Mouse (Mus musculus) erythroblast, embryonic 14.5 days (primary cell): ENCODE results near the gene Calr4. TPM values are rescaled to one million over a fixed set of nuclear protein-coding genes. Genes with fewer than 3 reads are reported as not detected.

Experiments used
- H3K27me3 ChIP-seq: 2 replicates; pipeline ENCODE4 v1.6.1; 2012; ENCODE audit warnings: inconsistent platforms; ENCODE audit not compliant: control insufficient read depth
- H3K36me3 ChIP-seq: 2 replicates; pipeline ENCODE4 v1.6.1; 2012; ENCODE audit warnings: mild to moderate bottlenecking, inconsistent platforms; ENCODE audit not compliant: control insufficient read depth
- H3K4me1 ChIP-seq: 2 replicates; pipeline ENCODE4 v1.6.1; 2012; ENCODE audit warnings: inconsistent platforms; ENCODE audit not compliant: control insufficient read depth
- H3K4me3 ChIP-seq: replicated peaks from 2 replicates; pipeline ENCODE3; 2012; ENCODE audit warnings: moderate library complexity, mild to moderate bottlenecking, inconsistent platforms
- H3K9me3 ChIP-seq: 2 replicates; pipeline ENCODE4 v1.6.1; 2012; ENCODE audit warnings: low read length, inconsistent platforms, mixed read lengths; ENCODE audit not compliant: control insufficient read depth
- GATA1 ChIP-seq: IDR thresholded peaks from 2 replicates; pipeline ENCODE4 v1.6.1; 2012; ENCODE audit warnings: low read length, inconsistent platforms, mixed read lengths
- TAL1 ChIP-seq: IDR thresholded peaks from 3 replicates; pipeline ENCODE4 v1.6.1; 2012; ENCODE audit warnings: low read length, inconsistent platforms, mixed read lengths
- polyA plus RNA-seq: library from polyadenylated mRNA; stranded (reverse); fragments of >175 nt; gene quantifications from 2 replicates; pipeline ENCODE4 v1.2.3, GENCODE M21; 2012

Calr4 gene
- polyA plus RNA-seq, 1 experiment = not detected

DNA sequence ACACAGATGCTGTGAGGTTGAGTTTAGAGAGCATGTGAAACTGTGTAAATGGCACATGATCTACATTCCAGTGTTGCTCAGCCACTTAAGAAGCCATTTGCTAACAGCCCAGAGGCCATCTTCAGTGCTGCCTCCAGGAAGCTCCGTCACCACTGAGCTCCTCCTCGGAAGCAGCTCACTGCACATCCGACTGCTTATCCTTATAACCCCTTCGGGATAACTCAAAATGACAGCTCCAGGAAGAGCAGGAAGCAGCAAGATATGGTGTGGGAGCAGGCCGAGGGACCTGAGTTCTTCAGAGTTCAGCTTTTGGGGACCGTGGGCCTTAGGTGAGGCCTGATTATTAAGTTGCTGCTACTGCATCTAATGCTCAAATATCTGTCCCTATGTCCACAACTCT, 27.8 kb downstream of the Calr4 start:
- H3K27me3 ChIP-seq = no peaks in the 10 kb centered on the region
- no peaks in the 10 kb centered on the region for H3K36me3 ChIP-seq
- H3K4me1 ChIP-seq = peaks cover 6% of the 10 kb centered on the region
- no peaks in the 10 kb centered on the region for H3K9me3 ChIP-seq
- no peak overlapping the region for H3K4me3 ChIP-seq
- no peak for TF ChIP-seq TAL1

DNA sequence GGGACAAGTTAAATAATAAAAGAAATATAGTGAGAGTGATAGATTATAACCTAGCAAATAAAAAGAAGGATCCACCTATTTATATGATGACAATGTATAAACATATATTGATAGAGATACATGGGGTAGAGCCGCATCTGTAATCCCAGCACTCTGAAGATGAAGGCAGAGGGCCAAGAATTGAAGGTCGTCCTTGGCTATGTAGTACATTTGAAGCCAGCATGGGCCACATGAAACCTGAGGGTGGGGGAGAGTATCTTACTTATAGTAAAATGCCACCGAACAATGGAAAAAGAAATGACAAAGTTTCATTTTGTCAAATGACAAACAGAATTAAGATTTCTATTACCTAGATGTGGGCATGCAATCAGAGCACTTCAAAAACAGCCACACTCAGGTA, 31.8 kb downstream of the Calr4 start:
- H3K27me3 ChIP-seq = no peaks in the 10 kb centered on the region

DNA sequence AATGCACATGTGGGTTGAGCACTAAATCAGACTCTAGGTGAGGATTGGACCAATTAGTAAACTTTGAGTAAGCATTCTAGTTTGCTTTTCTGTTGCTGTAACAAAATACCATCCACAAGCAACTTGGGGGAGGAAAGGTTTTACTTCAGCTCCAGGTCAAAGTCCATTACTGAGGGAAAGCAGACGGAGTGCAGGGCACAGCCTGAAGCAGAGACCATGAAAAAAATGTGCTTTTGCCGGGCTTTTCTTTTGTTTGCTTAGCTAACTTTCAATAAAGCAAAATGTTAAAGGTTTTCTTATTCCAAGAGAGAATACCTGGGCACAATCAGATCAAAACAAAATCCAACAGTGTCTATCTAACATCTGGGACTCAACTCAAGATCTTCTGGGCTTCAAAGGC, 32.5 kb downstream of the Calr4 start:
- H3K27me3 ChIP-seq = no peaks in the 10 kb centered on the region
- no peaks in the 10 kb centered on the region; the same call in 1 of the 2 replicates for H3K4me1 ChIP-seq
- no peaks in the 10 kb centered on the region for H3K9me3 ChIP-seq
- TF ChIP-seq TAL1 (no peak), GATA1 (no peak)
- H3K36me3 ChIP-seq = no peaks in the 10 kb centered on the region
- no peak overlapping the region for H3K4me3 ChIP-seq

More for the DNA sequence above, 31.8 kb downstream of the Calr4 start:
- TF ChIP-seq GATA1 (no peak), TAL1 (no peak)
- H3K4me1 ChIP-seq = no peaks in the 10 kb centered on the region; the same call in 1 of the 2 replicates
- no peaks in the 10 kb centered on the region for H3K9me3 ChIP-seq
- H3K4me3 ChIP-seq = no peak overlapping the region
- H3K36me3 ChIP-seq = no peaks in the 10 kb centered on the region

DNA sequence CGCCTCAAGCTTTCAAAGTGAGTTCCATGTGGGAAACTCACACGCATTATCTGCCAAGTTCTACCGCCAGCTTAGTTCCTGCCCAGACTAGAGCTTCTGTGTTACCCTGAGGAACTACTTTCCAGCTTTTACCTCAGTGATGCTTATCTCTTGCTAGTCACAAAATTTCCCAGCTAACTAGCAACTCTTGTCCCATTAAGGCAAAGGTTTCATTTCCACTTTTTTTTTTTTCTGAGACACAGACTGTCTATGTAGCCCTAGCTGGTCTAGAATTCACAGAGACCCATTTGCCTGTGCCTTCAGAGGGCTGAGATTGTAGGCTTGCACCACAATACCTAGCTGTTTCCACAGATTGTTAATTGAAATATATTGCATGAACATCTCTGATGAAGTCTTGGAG, 33.2 kb downstream of the Calr4 start:
- Histone ChIP-seq H3K27me3 (no peaks in the 10 kb centered on the region), H3K4me1 (no peaks in the 10 kb centered on the region; the same call in 1 of the 2 replicates), H3K4me3 (no peak overlapping the region), H3K36me3 (no peaks in the 10 kb centered on the region), H3K9me3 (no peaks in the 10 kb centered on the region)
- TF ChIP-seq TAL1 = no peak
- TF ChIP-seq GATA1 = no peak

DNA sequence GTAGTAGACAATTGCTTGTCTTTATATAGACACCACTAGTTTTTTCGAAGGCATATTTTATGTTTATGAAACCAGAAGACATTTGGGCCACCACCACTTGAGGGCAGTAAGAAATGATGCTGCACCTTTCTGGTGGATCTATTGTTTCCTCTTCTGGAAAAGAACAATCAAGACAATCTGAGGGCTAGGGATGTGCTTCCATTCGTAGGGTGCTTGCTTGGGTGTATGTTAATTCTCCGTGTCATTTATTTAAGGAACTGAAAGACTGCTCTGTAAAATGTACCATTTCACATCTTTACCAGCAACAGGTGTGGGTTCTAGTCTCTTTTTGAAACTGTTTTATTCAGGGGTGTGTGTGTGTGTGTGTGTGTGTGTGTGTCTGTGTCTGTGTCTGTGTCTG, 34.6 kb downstream of the Calr4 start:
- H3K4me1 ChIP-seq = no peaks in the 10 kb centered on the region; the same call in 1 of the 2 replicates
- H3K27me3 ChIP-seq = no peaks in the 10 kb centered on the region
- no peaks in the 10 kb centered on the region for H3K36me3 ChIP-seq
- H3K9me3 ChIP-seq = no peaks in the 10 kb centered on the region
- TF ChIP-seq GATA1 (no peak), TAL1 (no peak)
- H3K4me3 ChIP-seq = no peak overlapping the region

DNA sequence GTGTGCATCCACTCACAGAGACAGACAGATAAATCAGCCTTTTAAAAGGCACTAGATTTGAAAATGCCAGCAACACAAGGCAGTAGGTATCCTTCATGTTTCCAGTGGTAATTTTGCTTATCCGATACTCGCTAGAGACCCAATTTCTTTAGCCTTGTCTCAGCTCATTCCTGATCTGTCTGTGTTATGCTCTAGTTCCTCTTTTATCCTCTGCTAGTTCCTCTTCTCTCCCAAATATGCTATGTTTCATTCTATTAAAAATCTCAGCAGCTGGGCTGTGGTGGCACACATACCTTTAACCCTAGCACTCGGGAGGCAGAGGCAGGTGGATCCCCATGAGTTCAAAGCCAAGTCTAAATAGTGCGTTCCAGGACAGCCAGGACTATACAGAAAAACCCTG, 37.5 kb downstream of the Calr4 start:
- Histone ChIP-seq H3K9me3 (no peaks in the 10 kb centered on the region), H3K27me3 (no peaks in the 10 kb centered on the region), H3K4me3 (no peak overlapping the region), H3K36me3 (no peaks in the 10 kb centered on the region), H3K4me1 (no peaks in the 10 kb centered on the region; the same call in 1 of the 2 replicates)
- no peak for TF ChIP-seq GATA1
- no peak for TF ChIP-seq TAL1

DNA sequence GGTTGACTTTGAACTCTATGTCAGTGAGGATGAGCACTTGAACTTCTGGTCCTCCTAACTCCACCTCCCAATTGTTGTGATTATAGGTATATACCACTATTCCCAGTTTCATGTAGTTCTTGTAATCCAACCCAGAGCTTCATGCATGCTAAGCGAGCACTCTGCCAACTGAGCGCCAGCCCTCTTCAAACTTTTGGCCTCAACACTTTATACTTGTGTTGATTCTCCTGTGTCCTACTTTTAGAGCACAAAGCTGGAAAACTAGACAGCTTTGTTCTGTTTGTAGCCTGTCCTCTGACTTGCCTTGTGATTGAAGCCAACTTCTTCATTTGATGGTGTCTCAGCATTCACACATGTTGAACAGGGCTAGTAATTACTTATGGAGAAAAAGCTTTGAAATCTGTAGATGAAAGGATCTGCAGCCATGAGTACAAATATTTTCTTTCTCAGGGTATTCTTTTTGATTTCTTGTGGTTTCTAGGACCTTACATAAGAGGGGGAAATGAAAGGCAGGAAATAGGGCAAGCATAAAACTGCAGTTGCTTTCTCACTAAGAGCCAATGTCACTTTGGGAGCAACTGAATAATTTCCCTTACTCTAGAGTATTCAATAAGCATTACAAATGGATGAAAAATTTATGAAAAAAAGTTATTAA, 39.4 kb downstream of the Calr4 start:
- Histone ChIP-seq H3K9me3 (no peaks in the 10 kb centered on the region), H3K4me1 (no peaks in the 10 kb centered on the region), H3K4me3 (no peak overlapping the region), H3K36me3 (no peaks in the 10 kb centered on the region), H3K27me3 (no peaks in the 10 kb centered on the region)
- TF ChIP-seq TAL1 = no peak
- TF ChIP-seq GATA1 = no peak

DNA sequence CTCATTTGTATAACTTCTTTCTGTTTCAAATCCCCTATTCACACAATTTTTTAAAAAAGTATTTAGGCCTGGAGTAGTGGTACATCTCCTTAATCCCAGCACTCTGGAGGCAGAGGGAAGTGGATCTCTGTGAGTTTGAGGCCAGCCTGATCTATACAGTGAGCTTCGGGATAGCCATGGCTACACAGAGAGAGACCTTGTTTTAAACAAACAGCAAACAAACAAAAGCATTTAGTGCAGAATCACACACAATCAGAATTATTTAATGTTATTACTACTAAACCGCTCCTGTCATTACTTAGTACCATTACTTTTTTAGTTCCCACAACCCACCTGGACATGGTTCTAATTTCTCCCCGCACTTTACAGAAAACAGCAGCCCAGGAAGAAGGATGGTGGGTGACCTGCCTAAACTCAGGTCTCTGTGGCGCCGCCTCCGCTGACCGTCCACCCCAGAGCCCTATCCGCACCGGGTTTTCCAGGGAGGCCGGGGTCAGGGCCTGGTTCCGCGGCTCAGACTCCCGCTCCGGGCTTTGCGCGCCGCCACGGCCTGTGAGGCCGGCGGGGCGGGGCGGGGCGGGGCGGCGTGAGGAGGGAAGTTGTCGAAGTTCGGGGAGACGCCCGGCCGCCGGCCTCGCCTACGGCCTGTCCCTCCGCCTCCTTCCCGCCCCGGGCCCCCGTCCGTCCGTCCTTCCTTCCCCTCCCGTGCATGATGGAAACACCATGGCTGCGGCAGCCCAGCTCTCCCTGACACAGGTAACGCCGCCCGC, 45.6 kb downstream of the Calr4 start, which contains the start of gene Eps15:
Gene Eps15, plus strand, starts transcription at position 580 of the 770 bp plus-strand sequence.
- Histone ChIP-seq H3K4me1 (peaks cover 45% of the 10 kb centered on the region), H3K27me3 (no peaks in the 10 kb centered on the region), H3K4me3 (peak within 1 kb of the TSS; percentile 88), H3K9me3 (no peaks in the 10 kb centered on the region), H3K36me3 (peaks cover 24% of the 10 kb centered on the region)
- no peak for TF ChIP-seq GATA1
- TF ChIP-seq TAL1 = no peak

DNA sequence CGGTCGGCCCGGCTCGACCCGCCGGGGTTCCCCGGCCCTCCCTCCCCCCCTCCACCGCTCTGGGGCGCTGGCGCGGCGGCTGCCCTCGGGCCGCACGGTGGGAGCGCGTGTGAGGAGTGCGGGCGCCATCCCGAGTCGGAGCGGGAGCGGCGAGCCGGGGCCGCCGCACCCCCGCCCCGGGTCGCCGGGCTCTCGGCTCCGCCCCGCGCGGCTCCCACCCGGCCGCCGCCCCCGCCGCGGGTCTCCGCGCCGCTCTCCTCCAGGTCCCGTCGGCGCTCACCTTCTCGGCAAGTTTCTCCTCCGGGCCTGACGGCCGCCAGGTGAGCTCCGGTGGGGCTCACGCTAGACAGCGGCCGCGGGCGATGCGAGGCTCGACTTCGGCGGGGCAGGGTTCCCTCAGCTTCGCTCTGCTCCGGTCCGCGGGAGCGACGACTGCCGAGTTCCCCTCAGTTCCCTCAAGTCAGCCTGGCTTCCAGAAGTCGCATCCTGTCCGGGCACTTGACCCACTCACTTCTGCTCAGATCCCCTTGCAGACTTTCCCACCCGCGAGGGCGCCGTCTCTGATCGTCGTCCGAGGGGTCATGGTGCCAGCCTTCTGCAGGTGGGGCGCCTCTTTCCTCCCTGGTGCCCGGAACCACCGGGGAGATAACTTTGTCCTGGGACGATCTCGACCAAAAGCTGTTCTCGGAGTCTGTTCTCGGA, 46.3 kb downstream of the Calr4 start:
- peaks cover 28% of the 10 kb centered on the region for H3K36me3 ChIP-seq
- H3K4me1 ChIP-seq = peaks cover 50% of the 10 kb centered on the region
- no peak for TF ChIP-seq GATA1
- TF ChIP-seq TAL1 = no peak
- H3K4me3 ChIP-seq = peak overlapping the region; percentile 88
- H3K27me3 ChIP-seq = no peaks in the 10 kb centered on the region
- H3K9me3 ChIP-seq = no peaks in the 10 kb centered on the region
